Mouse (Mus musculus) granulocyte monocyte progenitor cell, adult 5-6 weeks (primary cell): ENCODE measurements around the gene Cyb5r1. TPM values are rescaled to one million over a fixed set of nuclear protein-coding genes. Genes with fewer than 3 reads are reported as not detected.

Experiments used
- ATAC-seq: replicated peaks from 2 replicates; pipeline ENCODE4 v1.8.0; 2016; ENCODE audit warnings: mild to moderate bottlenecking, moderate TSS enrichment, inconsistent platforms; ENCODE audit not compliant: poor library complexity, severe bottlenecking
- total RNA-seq, 2 experiments: library from RNA; stranded (forward) in 1 of 2; stranded (reverse) in 1 of 2; fragments of 200-712, 200-1000 nt in 1 of 2; fragments of >200 nt in 1 of 2; fragmentation: Nextera tagmentation in 1 of 2; gene quantifications; 2 replicates each; pipeline ENCODE4 v1.2.3; 2014 to 2017

The Cyb5r1 gene
- total RNA-seq, 2 experiments from 2014 or later, result 34.6 to 51.2 TPM

- peak; percentile 75 for ATAC-seq
Measured at GRCm38 (mm10) chr1:134454904-134455824, 49.8 kb downstream of the Cyb5r1 start, which contains the start of gene Klhl12. Gene Klhl12, plus strand, starts transcription at chr1:134455531.

GRCm38 (mm10) chr1:134456060-134456459, 50.7 kb downstream of the Cyb5r1 start:
- ATAC-seq, result no peak

- peak; percentile 72 for ATAC-seq
Measured at GRCm38 (mm10) chr1:134458139-134458727, 52.9 kb downstream of the Cyb5r1 start.

GRCm38 (mm10) chr1:134460294-134461284, 55.2 kb downstream of the Cyb5r1 start:
- ATAC-seq, result no peak

Other genes with a start within 250 kb of the Cyb5r1 start
- not detected in 2 replicates for gene Chil1, start 223.4 kb upstream of the Cyb5r1 start, total RNA-seq (2014; fragmentation: Nextera tagmentation)
- 4.7 and 6.3 TPM in 2 replicates for gene Chil1, start 223.4 kb upstream of the Cyb5r1 start, total RNA-seq (2017)
- gene Mybph, start 212.1 kb upstream of the Cyb5r1 start, total RNA-seq (2014; fragmentation: Nextera tagmentation), result not detected in 2 replicates
- gene Mybph, start 212.1 kb upstream of the Cyb5r1 start, total RNA-seq (2017), result not detected in 2 replicates
- gene Adora1, start 170.1 kb upstream of the Cyb5r1 start, total RNA-seq (2014; fragmentation: Nextera tagmentation), result not detected in 2 replicates
- gene Adora1, start 170.1 kb upstream of the Cyb5r1 start, total RNA-seq (2017), result not detected in 2 replicates
- not detected in 2 replicates for gene Myog, start 115.6 kb upstream of the Cyb5r1 start, total RNA-seq (2014; fragmentation: Nextera tagmentation)
- gene Myog, start 115.6 kb upstream of the Cyb5r1 start, total RNA-seq (2017), result not detected in 2 replicates
- gene Ppfia4, start 72.6 kb upstream of the Cyb5r1 start, total RNA-seq (2014; fragmentation: Nextera tagmentation), result 6.4 and 12.5 TPM in 2 replicates
- gene Ppfia4, start 72.6 kb upstream of the Cyb5r1 start, total RNA-seq (2017), result 4.1 and 4.6 TPM in 2 replicates
- gene Tmem183a, start 43.6 kb upstream of the Cyb5r1 start, total RNA-seq (2014; fragmentation: Nextera tagmentation), result 31.8 and 34.3 TPM in 2 replicates
- gene Tmem183a, start 43.6 kb upstream of the Cyb5r1 start, total RNA-seq (2017), result 53.6 and 115 TPM in 2 replicates
- gene 4933406M09Rik, start 19.6 kb upstream of the Cyb5r1 start, total RNA-seq (2014; fragmentation: Nextera tagmentation), result not detected in 2 replicates
- not detected in 2 replicates for gene 4933406M09Rik, start 19.6 kb upstream of the Cyb5r1 start, total RNA-seq (2017)
- gene Adipor1, start 9.8 kb downstream of the Cyb5r1 start, total RNA-seq (2014; fragmentation: Nextera tagmentation), result 62.4 and 63.0 TPM in 2 replicates
- 52.7 and 53.3 TPM in 2 replicates for gene Adipor1, start 9.8 kb downstream of the Cyb5r1 start, total RNA-seq (2017)
- gene Klhl12, start 50.0 kb downstream of the Cyb5r1 start, total RNA-seq (2014; fragmentation: Nextera tagmentation), result 7.8 and 9.2 TPM in 2 replicates
- 8.7 and 9.5 TPM in 2 replicates for gene Klhl12, start 50.0 kb downstream of the Cyb5r1 start, total RNA-seq (2017)
- 14.1 and 18.1 TPM in 2 replicates for gene Rabif, start 89.1 kb downstream of the Cyb5r1 start, total RNA-seq (2014; fragmentation: Nextera tagmentation)
- 13.3 and 15.0 TPM in 2 replicates for gene Rabif, start 89.1 kb downstream of the Cyb5r1 start, total RNA-seq (2017)
- gene Mgat4e, start 144.1 kb downstream of the Cyb5r1 start, total RNA-seq (2014; fragmentation: Nextera tagmentation), result not detected in 2 replicates
- 0.10 TPM in 1 of 2 replicates, not detected in the other for gene Mgat4e, start 144.1 kb downstream of the Cyb5r1 start, total RNA-seq (2017)
- 17.4 and 28.4 TPM in 2 replicates for gene Kdm5b, start 154.6 kb downstream of the Cyb5r1 start, total RNA-seq (2014; fragmentation: Nextera tagmentation)
- 15.0 and 16.8 TPM in 2 replicates for gene Kdm5b, start 154.6 kb downstream of the Cyb5r1 start, total RNA-seq (2017)
- gene Syt2, start 241.1 kb downstream of the Cyb5r1 start, total RNA-seq (2014; fragmentation: Nextera tagmentation), result not detected in 2 replicates
- gene Syt2, start 241.1 kb downstream of the Cyb5r1 start, total RNA-seq (2017), result 0.41 TPM in 1 of 2 replicates, not detected in the other